Mouse (Mus musculus) lung, embryonic 14.5 days (tissue): ENCODE results near the gene Taldo1. TPM values are rescaled to one million over a fixed set of nuclear protein-coding genes. Genes with fewer than 3 reads are reported as not detected.

Experiments
- ATAC-seq: fragments of 200-750 bp; cut with Nextera tagmentation; 2 replicates; pipeline ENCODE4 v1.8.0; 2017; ENCODE audit warnings: mild to moderate bottlenecking, moderate TSS enrichment, moderate library complexity; ENCODE audit not compliant: insufficient read depth
- DNase-seq: peaks from one replicate; pipeline ENCODE4 v3.0.0-alpha.2; 2015
- H3K27ac ChIP-seq: fragments of 300-500 bp; sonication (generic); 2 replicates; pipeline ENCODE4 v1.5.1; 2014; ENCODE audit warnings: low read depth, mild to moderate bottlenecking, moderate library complexity
- H3K27me3 ChIP-seq: fragments of 300-500 bp; sonication (generic); 2 replicates; pipeline ENCODE4 v1.6.1; 2014; ENCODE audit warnings: low read length, control low read depth; ENCODE audit not compliant: insufficient read depth
- H3K36me3 ChIP-seq: fragments of 300-500 bp; sonication (generic); 2 replicates; pipeline ENCODE4 v1.6.1; 2014; ENCODE audit warnings: control low read depth; ENCODE audit not compliant: insufficient read depth
- H3K4me1 ChIP-seq: fragments of 300-500 bp; sonication (generic); 2 replicates; pipeline ENCODE4 v1.6.1; 2014; ENCODE audit warnings: antibody characterized with exemption, control low read depth; ENCODE audit not compliant: insufficient read depth
- H3K4me2 ChIP-seq: fragments of 300-500 bp; sonication (generic); 2 replicates; pipeline ENCODE4 v1.6.1; 2014; ENCODE audit warnings: mild to moderate bottlenecking
- H3K4me3 ChIP-seq: fragments of 300-500 bp; sonication (generic); 2 replicates; pipeline ENCODE4 v1.5.1; 2014; ENCODE audit warnings: low read depth, low read length
- H3K9ac ChIP-seq: fragments of 300-500 bp; sonication (generic); 2 replicates; pipeline ENCODE4 v1.6.1; 2014
- H3K9me3 ChIP-seq: fragments of 300-500 bp; sonication (generic); 2 replicates; pipeline ENCODE4 v1.6.1; 2016; ENCODE audit warnings: low read depth, low read length, control low read depth
- CTCF ChIP-seq: IDR thresholded peaks from 2 replicates; pipeline ENCODE4 v1.5.1; 2016; ENCODE audit warnings: antibody characterized with exemption, low read depth
- WGBS: fragments of 180-500 bp; shearing (Covaris S2); extraction: QIAGEN DNeasy Blood & Tissue Kit; methylation state at CpG from one replicate; pipeline ENCODE4 v1.1.7; 2014; 5-methylcytosine and 5-hydroxymethylcytosine counted together
- polyA plus RNA-seq: library from polyadenylated mRNA; unstranded; fragments of >200 nt; fragmentation: Nextera tagmentation; extraction: Ambion mirVana; gene quantifications from 2 replicates; pipeline ENCODE4 v1.2.1, GENCODE M21; 2014

Gene Taldo1
- polyA plus RNA-seq, 1 experiment from 2014 or later: 241 TPM

GRCm38 (mm10) chr7:141369918-141370317, 22.1 kb upstream of the Taldo1 start:
- no peaks in the 10 kb centered on the region for H3K27me3 ChIP-seq
- 57% methylated on average over 5 of the region's 5 CpGs for WGBS
- no peak overlapping the region for H3K4me3 ChIP-seq
- H3K4me2 ChIP-seq: no peak overlapping the region
- H3K9ac ChIP-seq: no peak overlapping the region
- no peaks in the 10 kb centered on the region for H3K4me1 ChIP-seq
- no peaks in the 10 kb centered on the region for H3K9me3 ChIP-seq
- no peak for DNase-seq
- no peak for ATAC-seq
- no peak for TF ChIP-seq CTCF
- no peaks in the 10 kb centered on the region for H3K36me3 ChIP-seq
- H3K27ac ChIP-seq: no peak overlapping the region

GRCm38 (mm10) chr7:141371942-141372595, 19.9 kb upstream of the Taldo1 start:
- no peak overlapping the region for H3K27ac ChIP-seq
- no peaks in the 10 kb centered on the region for H3K4me1 ChIP-seq
- DNase-seq (no peak), ATAC-seq (no peak)
- H3K9ac ChIP-seq: no peak overlapping the region
- H3K4me2 ChIP-seq: no peak overlapping the region
- H3K36me3 ChIP-seq: no peaks in the 10 kb centered on the region
- H3K9me3 ChIP-seq: no peaks in the 10 kb centered on the region
- H3K4me3 ChIP-seq: no peak overlapping the region
- 32% methylated on average over 6 of the region's 6 CpGs for WGBS
- TF ChIP-seq CTCF: no peak
- H3K27me3 ChIP-seq: no peaks in the 10 kb centered on the region

- WGBS: 69% methylated on average over 6 of the region's 6 CpGs
Observed at GRCm38 (mm10) chr7:141373611-141374010, 18.4 kb upstream of the Taldo1 start.

GRCm38 (mm10) chr7:141374399-141374798, 17.6 kb upstream of the Taldo1 start:
- Histone ChIP-seq H3K9ac (no peak overlapping the region), H3K27me3 (no peaks in the 10 kb centered on the region), H3K27ac (no peak overlapping the region), H3K4me2 (no peak overlapping the region), H3K9me3 (no peaks in the 10 kb centered on the region), H3K4me1 (no peaks in the 10 kb centered on the region), H3K4me3 (no peak overlapping the region), H3K36me3 (no peaks in the 10 kb centered on the region)
- no peak for TF ChIP-seq CTCF
- no peak for DNase-seq
- ATAC-seq: no peak

More at GRCm38 (mm10) chr7:141373611-141374010, 18.4 kb upstream of the Taldo1 start:
- H3K27me3 ChIP-seq: no peaks in the 10 kb centered on the region
- H3K4me1 ChIP-seq: no peaks in the 10 kb centered on the region
- no peak overlapping the region for H3K9ac ChIP-seq
- no peak for ATAC-seq
- H3K4me2 ChIP-seq: no peak overlapping the region
- no peak for DNase-seq
- H3K27ac ChIP-seq: no peak overlapping the region
- H3K9me3 ChIP-seq: no peaks in the 10 kb centered on the region
- H3K36me3 ChIP-seq: no peaks in the 10 kb centered on the region
- TF ChIP-seq CTCF: no peak
- H3K4me3 ChIP-seq: no peak overlapping the region

- H3K27me3 ChIP-seq: no peaks in the 10 kb centered on the region
- no peak overlapping the region for H3K4me2 ChIP-seq
- no peaks in the 10 kb centered on the region for H3K9me3 ChIP-seq
- no peak overlapping the region for H3K27ac ChIP-seq
- no peaks in the 10 kb centered on the region for H3K4me1 ChIP-seq
- no peak for TF ChIP-seq CTCF
- DNase-seq (no peak), ATAC-seq (no peak)
- no peaks in the 10 kb centered on the region for H3K36me3 ChIP-seq
- H3K9ac ChIP-seq: no peak overlapping the region
- WGBS: 60% methylated on average over 4 of the region's 4 CpGs
- H3K4me3 ChIP-seq: no peak overlapping the region
Observed at GRCm38 (mm10) chr7:141379584-141379983, 12.4 kb upstream of the Taldo1 start.

- no peak overlapping the region for H3K9ac ChIP-seq
- TF ChIP-seq CTCF: no peak
- H3K27ac ChIP-seq: no peak overlapping the region
- no peak overlapping the region for H3K4me2 ChIP-seq
- no peaks in the 10 kb centered on the region for H3K27me3 ChIP-seq
- ATAC-seq (no peak), DNase-seq (no peak)
- no peaks in the 10 kb centered on the region for H3K9me3 ChIP-seq
- WGBS: 66% methylated on average over 4 of the region's 4 CpGs
- no peaks in the 10 kb centered on the region for H3K36me3 ChIP-seq
- H3K4me1 ChIP-seq: no peaks in the 10 kb centered on the region
- H3K4me3 ChIP-seq: no peak overlapping the region
Observed at GRCm38 (mm10) chr7:141381068-141381835, 10.7 kb upstream of the Taldo1 start.

GRCm38 (mm10) chr7:141387807-141388486, 4.1 kb upstream of the Taldo1 start:
- no peaks in the 10 kb centered on the region for H3K36me3 ChIP-seq
- TF ChIP-seq CTCF: no peak
- H3K27ac ChIP-seq: no peak overlapping the region
- WGBS: 46% methylated on average over 2 of the region's 2 CpGs
- H3K9me3 ChIP-seq: no peaks in the 10 kb centered on the region
- no peak overlapping the region for H3K9ac ChIP-seq
- H3K27me3 ChIP-seq: no peaks in the 10 kb centered on the region
- H3K4me1 ChIP-seq: peaks cover 3% of the 10 kb centered on the region; the same call in 1 of the 2 replicates
- H3K4me2 ChIP-seq: no peak overlapping the region
- ATAC-seq (no peak), DNase-seq (no peak)
- H3K4me3 ChIP-seq: no peak overlapping the region
